Mouse (Mus musculus): ENCODE results near the gene Tnk2.

DNA sequence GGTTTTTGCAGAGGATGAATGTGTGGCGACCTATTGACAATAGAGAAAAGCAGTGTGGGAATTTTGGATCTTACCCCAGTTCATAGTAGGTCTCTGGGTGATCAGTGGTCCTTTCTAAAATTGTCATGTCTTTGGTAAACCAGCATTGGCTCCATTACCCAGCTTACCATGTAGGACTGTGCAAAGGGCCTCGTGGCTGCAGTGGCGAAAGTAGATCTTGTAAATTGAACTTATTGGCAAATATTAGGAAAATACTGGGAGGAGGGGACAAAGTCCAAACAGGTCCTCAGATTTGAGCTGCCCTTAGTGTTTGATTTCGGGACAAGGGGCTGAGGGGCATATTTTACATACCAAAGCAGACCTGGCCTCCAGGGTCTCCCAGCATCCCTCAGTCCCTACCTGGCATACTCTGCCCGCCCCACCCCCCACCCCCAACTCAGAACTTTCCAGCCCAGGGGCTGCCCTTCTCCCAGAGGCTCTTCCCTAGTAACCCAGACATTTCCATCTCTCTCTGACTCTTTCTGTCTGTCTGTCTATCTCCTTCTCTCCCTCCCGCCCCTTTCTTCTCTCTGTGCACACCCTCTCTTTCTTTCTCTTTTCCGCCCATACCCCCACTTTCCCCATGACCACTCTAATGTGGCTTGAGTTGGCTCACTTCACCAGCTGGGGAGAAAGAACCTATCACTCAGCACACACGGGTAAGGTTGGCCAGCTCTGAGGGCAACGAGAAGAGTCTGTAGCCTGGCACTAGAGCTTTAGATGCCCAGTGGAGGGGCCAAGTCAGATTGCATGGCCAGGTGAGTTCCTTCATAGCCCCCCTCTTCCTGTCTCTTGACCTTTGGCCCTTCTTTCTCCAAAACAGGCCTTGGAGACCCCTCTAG is 23.2 kb downstream of the Tnk2 start:
- TF ChIP-seq POLR2A (IDR thresholded peaks at IDR 0.05; ENCODE audit: borderline replicate concordance, extremely low read depth, low read depth, low read length) = no peak
- no peak for TF ChIP-seq CTCF (IDR thresholded peaks at IDR 0.05; ENCODE audit: insufficient read depth, low read length)
